Mouse (Mus musculus) cerebellum, postnatal 36 days (tissue): ENCODE results near the gene Padi1.

ENCODE experiments used
- DNase-seq, 2 experiments: peaks; one replicate each; pipeline ENCODE4 v3.0.0; 2021 to 2022; ENCODE audit warnings: mixed read lengths in 2 of 2

The Padi1 gene

GRCm38 (mm10) chr4:140845666-140846065 is at the start of gene Padi1:
Gene Padi1, minus strand, starts transcription at chr4:140845778.
- DNase-seq: no peak

GRCm38 (mm10) chr4:140892163-140892530 is 46.6 kb upstream of the Padi1 start:
- DNase-seq: no peak

GRCm38 (mm10) chr4:140891525-140892162 is 46.1 kb upstream of the Padi1 start:
- DNase-seq: no peak

GRCm38 (mm10) chr4:140883852-140884251 is 38.3 kb upstream of the Padi1 start:
- DNase-seq: no peak

GRCm38 (mm10) chr4:140882981-140883380 is 37.4 kb upstream of the Padi1 start:
- no peak for DNase-seq

GRCm38 (mm10) chr4:140882365-140882764 is 36.8 kb upstream of the Padi1 start:
- DNase-seq: no peak

- no peak for DNase-seq
These were observed 36.2 kb upstream of the Padi1 start for GRCm38 (mm10) chr4:140881771-140882170.

- no peak for DNase-seq
These were observed 35.6 kb upstream of the Padi1 start for GRCm38 (mm10) chr4:140881026-140881670.

GRCm38 (mm10) chr4:140880207-140880606 is 34.6 kb upstream of the Padi1 start:
- no peak for DNase-seq

- no peak for DNase-seq
These were observed 34.2 kb upstream of the Padi1 start for GRCm38 (mm10) chr4:140879739-140880138.

GRCm38 (mm10) chr4:140879116-140879515 is 33.5 kb upstream of the Padi1 start:
- no peak for DNase-seq

GRCm38 (mm10) chr4:140878655-140879054 is 33.1 kb upstream of the Padi1 start:
- DNase-seq: no peak

GRCm38 (mm10) chr4:140877441-140877840 is 31.9 kb upstream of the Padi1 start:
- no peak for DNase-seq

- no peak for DNase-seq
These were observed 31.1 kb upstream of the Padi1 start for GRCm38 (mm10) chr4:140876681-140877080.

GRCm38 (mm10) chr4:140876161-140876560 is 30.6 kb upstream of the Padi1 start:
- no peak for DNase-seq

- peak in 1 of 2 experiments; percentile 7 for DNase-seq
These were observed 27.4 kb upstream of the Padi1 start for GRCm38 (mm10) chr4:140873011-140873410.

GRCm38 (mm10) chr4:140872686-140872992 is 27.1 kb upstream of the Padi1 start:
- no peak for DNase-seq

- no peak for DNase-seq
These were observed 26.5 kb upstream of the Padi1 start for GRCm38 (mm10) chr4:140871851-140872685.

- no peak for DNase-seq
These were observed 25.8 kb upstream of the Padi1 start for GRCm38 (mm10) chr4:140871376-140871775.

- no peak for DNase-seq
These were observed 25.3 kb upstream of the Padi1 start for GRCm38 (mm10) chr4:140870876-140871275.

GRCm38 (mm10) chr4:140869945-140870344 is 24.4 kb upstream of the Padi1 start:
- no peak for DNase-seq

- DNase-seq: no peak
These were observed 23.1 kb upstream of the Padi1 start for GRCm38 (mm10) chr4:140868484-140869190.

- no peak for DNase-seq
These were observed 16.6 kb upstream of the Padi1 start for GRCm38 (mm10) chr4:140862036-140862650.
